Mouse (Mus musculus) cerebellum, adult 11 months (tissue): ENCODE results near the gene 0610010K14Rik.

ENCODE experiments used
- DNase-seq: peaks from one replicate; pipeline ENCODE4 v3.0.0; 2022

0610010K14Rik gene

DNA sequence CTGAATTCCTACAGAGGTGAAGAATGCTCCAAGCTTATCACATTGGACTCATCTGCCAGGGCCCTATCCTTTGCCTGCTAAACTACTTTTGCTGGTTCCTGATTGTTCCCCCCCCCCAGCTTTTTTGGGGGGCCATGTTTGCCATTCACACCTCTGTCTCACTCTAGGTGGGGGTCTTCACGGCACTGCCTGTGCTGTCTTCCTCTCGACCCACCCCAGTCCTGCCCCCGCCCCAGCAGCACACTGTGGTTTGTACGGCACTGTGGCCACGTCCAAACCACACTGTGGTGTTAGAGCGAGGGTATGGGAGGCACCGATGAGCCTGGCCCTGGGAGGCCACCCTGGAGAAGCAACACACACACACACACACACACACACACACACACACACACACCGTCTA is 3.2 kb downstream of the 0610010K14Rik start:
- no peak for DNase-seq

DNA sequence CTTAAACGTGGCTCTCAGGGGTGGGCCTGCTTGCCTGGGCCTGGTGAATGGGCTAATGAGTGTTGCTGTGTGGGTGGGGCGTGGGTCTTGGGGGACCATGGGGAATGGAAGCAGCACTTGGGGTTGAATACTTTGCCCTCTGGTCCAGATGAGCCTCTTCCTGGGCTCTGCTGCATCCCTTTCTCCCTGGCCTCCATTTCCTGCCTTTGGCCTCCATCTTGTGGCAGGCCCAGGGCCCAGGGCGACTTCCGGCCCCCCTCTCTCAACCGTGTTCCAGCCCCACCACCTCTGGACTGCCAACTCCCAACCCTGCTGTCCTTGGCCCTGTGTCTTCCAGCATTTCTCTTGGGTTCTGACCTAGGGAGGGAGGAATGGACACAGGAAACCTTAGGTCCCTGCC is 3.7 kb downstream of the 0610010K14Rik start:
- peak; percentile 33 for DNase-seq

- DNase-seq, result peak; percentile 53
Observed at GRCm38 (mm10) chr11:70233016-70233415, 4.7 kb downstream of the 0610010K14Rik start.

- DNase-seq, result peak; percentile 73
Observed at GRCm38 (mm10) chr11:70232546-70232945, 5.2 kb downstream of the 0610010K14Rik start.

DNA sequence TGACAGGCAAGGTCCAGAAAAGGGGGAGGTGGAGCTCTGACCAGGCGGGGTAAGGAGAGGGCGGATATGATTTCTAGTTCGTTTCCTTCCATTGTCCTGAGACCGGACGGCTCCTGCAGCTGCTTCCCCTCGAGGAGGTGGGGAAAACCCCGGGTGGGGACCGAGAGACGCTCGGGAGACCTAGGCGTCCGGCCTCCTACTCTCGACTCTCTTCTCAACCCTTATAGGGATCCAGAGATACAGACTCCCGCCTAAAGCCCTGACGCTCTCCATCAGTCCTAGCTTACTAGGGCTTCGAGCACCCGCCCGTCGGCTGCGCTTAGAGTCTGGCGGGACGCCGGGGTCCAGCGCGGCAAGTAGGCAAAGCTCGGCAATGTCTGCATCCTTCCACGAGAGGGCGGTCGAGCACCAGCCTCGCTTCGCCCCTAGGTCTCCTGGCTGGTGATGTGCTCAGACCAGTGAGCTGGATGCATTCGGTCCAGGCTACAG is 7.4 kb downstream of the 0610010K14Rik start:
- peak; percentile 82 for DNase-seq

- no peak for DNase-seq
Observed at GRCm38 (mm10) chr11:70229260-70230010, 8.3 kb downstream of the 0610010K14Rik start, which contains the start of gene Bcl6b. Bcl6b (minus strand) TSS chr11:70229798.

DNA sequence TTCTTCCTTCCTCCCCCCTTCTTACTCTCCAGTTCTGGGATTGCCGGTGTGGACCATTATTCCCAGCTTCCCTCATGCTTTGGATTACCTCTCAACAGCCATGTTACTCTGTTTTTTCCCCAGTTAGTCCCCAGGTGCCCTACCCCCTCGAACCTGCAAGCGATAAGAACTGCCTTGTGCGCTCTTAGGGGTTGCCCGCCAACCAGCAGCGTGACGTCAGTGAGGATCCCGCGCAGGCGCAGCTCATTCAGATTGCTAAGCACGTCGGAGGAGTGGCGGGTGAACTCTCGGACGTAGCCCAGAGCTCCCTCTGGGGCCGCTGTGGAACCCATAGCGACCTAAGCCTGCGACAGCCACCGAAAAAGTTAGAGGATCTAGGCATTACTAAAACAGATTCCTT is 8.9 kb downstream of the 0610010K14Rik start:
- peak; percentile 83 for DNase-seq

DNA sequence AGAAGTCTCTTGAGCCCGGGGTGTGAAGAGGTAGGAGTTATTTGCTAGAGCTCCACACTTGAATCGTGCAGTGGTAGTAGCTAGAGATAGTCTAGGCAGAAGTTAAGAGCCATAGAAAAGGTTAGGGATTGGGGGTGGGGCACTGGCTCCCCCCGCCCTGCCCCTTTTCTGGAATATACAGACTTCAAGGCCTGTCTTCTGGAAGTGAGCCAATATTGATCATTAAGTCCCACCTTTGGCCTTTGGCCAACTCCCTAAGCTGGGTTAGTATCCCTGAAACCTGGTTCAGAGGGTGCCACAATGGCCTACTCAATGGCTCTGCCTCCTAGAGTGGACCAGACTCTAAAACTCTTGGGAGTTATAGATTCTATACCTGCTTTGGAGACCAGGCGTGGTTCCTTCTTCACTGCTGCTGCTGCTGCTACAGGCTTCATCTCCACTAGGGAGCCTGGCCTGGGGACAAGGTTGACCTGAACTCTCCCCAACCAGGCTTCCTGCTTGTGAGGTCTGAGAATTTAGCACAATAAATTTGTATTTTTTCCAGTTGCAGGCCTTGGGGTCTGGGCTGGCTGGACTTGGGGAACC is 10.0 kb downstream of the 0610010K14Rik start:
- peak; percentile 36 for DNase-seq

GRCm38 (mm10) chr11:70227126-70227525 is 10.6 kb downstream of the 0610010K14Rik start:
- no peak for DNase-seq

DNA sequence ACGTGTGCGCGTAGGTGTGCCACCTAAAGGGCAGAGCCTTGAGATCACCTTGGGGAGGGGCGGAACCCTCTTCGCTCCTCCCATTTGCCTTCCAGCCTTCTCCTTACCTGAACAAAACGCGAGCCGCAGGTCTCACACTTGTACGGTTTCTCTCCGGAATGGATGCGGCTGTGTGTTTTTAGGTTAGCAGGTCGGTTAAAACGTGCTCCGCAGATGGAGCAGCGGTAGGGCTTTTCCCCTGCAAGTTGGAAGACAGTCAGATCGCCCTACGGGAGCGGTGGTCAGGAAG is 11.2 kb downstream of the 0610010K14Rik start:
- DNase-seq, result peak; percentile 26

DNA sequence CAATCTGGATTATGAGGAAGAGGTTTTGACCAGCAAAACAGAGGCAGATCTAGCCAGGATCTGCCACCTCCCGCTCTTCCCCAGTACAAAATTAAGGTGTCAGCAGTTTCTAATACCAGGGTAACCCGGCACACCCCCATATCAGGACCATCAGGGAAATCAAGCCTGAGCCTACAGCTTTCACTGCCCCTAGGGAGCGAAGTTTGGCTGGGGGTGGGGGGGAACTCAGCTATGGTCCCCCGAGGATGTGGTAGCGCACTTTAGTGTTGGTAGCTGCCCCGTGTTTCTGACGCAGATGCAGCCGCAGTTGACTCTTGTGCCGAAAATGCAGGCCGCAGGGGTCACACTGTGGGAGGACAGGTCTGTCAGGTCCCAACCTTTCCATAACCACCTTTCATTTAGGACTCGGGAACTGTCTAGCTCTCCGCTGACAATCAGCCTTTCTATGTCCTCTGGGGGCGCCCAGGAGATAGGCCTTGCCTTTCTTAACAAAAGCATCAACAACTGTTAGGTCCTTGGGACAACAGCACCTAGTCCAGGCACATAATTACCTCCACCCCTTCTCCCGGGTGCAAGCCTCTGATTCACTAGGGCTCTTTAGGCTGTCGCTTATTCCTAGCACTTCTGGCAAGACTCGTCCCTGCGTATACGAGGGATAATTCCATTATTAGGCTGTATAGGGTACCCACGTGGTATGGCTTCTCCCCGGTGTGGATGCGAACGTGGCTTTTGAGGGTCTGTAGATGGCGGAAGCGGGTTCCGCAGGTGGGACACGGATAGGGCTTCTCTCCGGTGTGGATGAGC is 11.7 kb downstream of the 0610010K14Rik start:
- peak; percentile 27 for DNase-seq

DNA sequence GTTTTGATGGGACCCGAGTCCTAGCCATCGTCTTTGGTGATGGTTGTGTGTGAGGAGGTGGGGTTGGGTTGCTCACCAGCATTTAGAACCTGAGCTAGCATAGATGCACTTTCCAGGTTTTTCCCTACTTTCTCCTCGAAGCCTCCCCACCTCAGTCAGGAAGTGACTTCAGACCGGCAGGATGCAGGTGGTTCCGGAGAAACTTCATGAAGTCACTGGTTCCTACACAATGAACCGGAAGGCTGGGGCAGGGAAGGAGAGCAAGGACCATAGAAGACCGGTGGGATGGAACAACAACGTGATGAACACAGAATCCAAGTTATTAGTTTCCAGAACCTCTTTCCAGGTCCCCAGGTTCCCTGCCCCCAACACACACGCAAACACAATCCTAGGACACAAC is 14.0 kb downstream of the 0610010K14Rik start:
- DNase-seq, result no peak

DNA sequence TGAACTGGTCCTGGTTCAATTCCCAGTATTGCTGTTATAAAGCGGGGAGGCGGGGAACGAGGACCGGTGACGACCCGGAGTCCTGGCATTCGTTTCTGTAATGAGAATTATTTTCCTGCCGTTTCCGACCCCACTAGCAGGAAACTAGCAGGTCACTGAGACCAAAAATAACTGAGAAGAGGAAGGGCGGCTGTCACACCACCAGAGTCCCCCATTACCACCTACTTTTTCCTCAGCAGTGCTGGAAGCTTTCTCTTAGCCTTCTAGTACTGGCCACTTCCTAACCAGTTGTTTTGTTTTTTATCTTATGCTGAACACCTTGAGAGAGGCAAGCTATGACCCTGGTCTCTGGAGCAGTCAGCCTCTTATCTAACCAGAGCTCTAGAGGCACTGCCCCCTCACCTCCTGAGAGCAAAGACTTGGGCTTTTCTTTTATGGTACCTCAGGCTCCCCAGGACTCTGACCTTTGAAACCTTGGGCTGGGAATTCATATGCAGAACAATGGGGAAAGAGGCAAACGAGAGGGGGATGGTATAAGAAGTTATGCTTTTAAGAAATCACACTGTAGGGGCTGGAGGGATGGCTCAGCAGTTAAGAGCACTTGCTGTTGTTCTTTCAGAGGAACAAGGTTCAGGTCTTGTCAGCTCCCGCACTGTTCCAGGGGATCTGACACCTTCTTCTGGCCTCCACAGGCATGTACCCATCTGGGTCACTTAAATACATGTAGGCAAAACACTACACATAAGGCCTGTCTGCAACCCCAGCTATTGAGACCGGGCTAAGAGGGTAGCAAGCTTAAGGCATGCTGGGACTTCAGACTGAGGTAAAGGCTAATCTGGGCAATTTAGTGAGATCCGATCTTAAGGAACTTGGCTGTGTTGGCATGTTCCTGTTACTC is 15.9 kb downstream of the 0610010K14Rik start:
- peak; percentile 37 for DNase-seq

- DNase-seq, result peak; percentile 98
Observed at GRCm38 (mm10) chr11:70220731-70221602, 16.7 kb downstream of the 0610010K14Rik start, which contains the start of gene Slc16a13. Slc16a13 (minus strand) TSS chr11:70221064.

DNA sequence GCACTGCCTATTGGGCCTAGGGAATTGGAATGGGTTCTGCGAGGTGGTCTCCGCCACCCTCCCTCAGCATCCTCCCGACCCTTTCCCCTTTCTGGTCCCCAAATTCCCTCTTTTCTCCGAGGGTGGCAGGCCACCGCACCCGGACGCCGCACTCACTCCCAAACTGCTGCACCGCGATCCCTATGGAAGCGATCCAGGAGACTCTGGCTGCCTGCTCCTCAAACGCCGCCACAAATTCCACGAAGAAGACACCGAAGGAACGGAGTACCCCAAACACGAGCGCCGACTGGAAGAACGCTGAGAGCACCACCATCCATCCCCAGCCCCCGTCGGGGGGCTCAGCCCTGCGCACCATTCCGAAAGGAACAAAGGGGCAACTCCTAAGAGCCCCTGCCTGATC is 17.4 kb downstream of the 0610010K14Rik start:
- DNase-seq, result peak; percentile 65

GRCm38 (mm10) chr11:70219873-70220272 is 17.8 kb downstream of the 0610010K14Rik start:
- DNase-seq, result no peak

GRCm38 (mm10) chr11:70218741-70219470 is 18.8 kb downstream of the 0610010K14Rik start:
- peak; percentile 37 for DNase-seq

DNA sequence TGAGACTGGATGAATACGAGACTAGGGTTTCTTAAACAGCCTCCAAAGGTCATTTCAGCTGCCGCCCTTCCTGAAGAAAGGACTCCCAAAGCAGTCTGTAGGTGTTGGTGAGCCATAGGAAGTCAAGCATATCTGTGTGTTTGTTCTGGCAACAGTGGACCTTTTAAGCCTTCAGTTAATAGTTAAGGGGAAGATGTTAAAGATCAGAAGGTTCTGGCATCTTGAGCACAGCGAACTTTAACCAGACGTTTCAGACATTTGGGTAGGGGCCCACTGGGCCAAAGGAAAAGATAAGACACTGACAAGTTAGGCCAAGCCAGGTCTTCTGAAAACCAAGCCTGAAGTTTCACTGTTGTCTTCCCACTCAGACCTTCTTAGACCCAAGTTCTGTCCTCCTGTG is 19.7 kb downstream of the 0610010K14Rik start:
- DNase-seq, result no peak

- no peak for DNase-seq
Observed at GRCm38 (mm10) chr11:70216103-70216502, 21.6 kb downstream of the 0610010K14Rik start.

DNA sequence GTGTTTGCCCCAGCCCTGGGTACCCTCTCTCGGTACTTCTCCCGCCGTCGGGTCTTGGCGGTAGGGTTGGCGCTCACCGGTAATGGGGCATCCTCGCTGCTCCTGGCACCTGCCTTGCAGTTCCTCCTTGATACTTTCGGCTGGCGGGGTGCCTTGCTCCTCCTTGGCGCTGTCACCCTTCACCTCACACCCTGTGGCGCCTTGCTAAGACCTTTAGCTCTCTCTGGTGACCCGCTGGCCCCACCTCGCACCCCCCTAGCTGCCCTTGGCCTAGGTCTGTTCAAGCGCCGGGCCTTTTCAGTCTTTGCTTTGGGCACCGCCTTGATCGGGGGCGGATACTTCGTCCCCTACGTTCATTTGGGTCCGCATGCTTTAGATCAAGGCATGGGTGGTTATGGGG is 22.4 kb downstream of the 0610010K14Rik start:
- DNase-seq, result peak; percentile 59

GRCm38 (mm10) chr11:70214856-70215209 is 22.9 kb downstream of the 0610010K14Rik start:
- peak; percentile 56 for DNase-seq
